Mouse (Mus musculus) hindbrain, embryonic 14.5 days (tissue): ENCODE measurements around the gene Mroh7. TPM values are rescaled to one million over a fixed set of nuclear protein-coding genes. Genes with fewer than 3 reads are reported as not detected.
"Not testable (repeated sequence)": the region's sequence is repeated elsewhere in the genome, so short reads cannot be mapped to it uniquely, and the experiment has no call there.

Experiments
- ATAC-seq: fragments of 200-750 bp; cut with Nextera tagmentation; 2 replicates; pipeline ENCODE4 v1.8.0; 2017; ENCODE audit warnings: moderate number of reproducible peaks, mild to moderate bottlenecking, moderate TSS enrichment, moderate library complexity; ENCODE audit not compliant: low FRiP score
- DNase-seq: peaks from one replicate; pipeline ENCODE4 v3.0.0-alpha.2; 2015; ENCODE audit warnings: low spot score
- H3K27ac ChIP-seq: fragments of 300-500 bp; sonication (generic); 2 replicates; pipeline ENCODE4 v1.5.1; 2014; ENCODE audit warnings: mild to moderate bottlenecking, moderate library complexity
- H3K27me3 ChIP-seq: fragments of 300-500 bp; sonication (generic); 2 replicates; pipeline ENCODE4 v1.6.1; 2014; ENCODE audit warnings: mild to moderate bottlenecking, low read length, mixed read lengths; ENCODE audit not compliant: control insufficient read depth, insufficient read depth
- H3K36me3 ChIP-seq: fragments of 300-500 bp; sonication (generic); replicated peaks from 2 replicates; pipeline ENCODE4 v1.6.1; 2014; ENCODE audit not compliant: control insufficient read depth, insufficient read depth
- H3K4me1 ChIP-seq: fragments of 300-500 bp; sonication (generic); replicated peaks from 2 replicates; pipeline ENCODE4 v1.6.1; 2014; ENCODE audit warnings: antibody characterized with exemption, low read length, mixed read lengths; ENCODE audit not compliant: control insufficient read depth, insufficient read depth
- H3K4me2 ChIP-seq: fragments of 300-500 bp; sonication (generic); replicated peaks from 2 replicates; pipeline ENCODE4 v1.6.1; 2014; ENCODE audit warnings: mild to moderate bottlenecking, moderate library complexity
- H3K4me3 ChIP-seq: fragments of 300-500 bp; sonication (generic); replicated peaks from 2 replicates; pipeline ENCODE4 v1.5.1; 2014; ENCODE audit warnings: mild to moderate bottlenecking, low read length
- H3K9ac ChIP-seq: fragments of 300-500 bp; sonication (generic); 2 replicates; pipeline ENCODE4 v1.6.1; 2014
- H3K9me3 ChIP-seq: fragments of 300-500 bp; sonication (generic); 2 replicates; pipeline ENCODE4 v1.6.1; 2016; ENCODE audit warnings: low read length; ENCODE audit not compliant: control insufficient read depth
- WGBS: fragments of 180-500 bp; shearing (Covaris S2); extraction: QIAGEN DNeasy Blood & Tissue Kit; methylation state at CpG from one replicate; pipeline ENCODE4 v1.1.7; 2014; 5-methylcytosine and 5-hydroxymethylcytosine counted together
- polyA plus RNA-seq: library from polyadenylated mRNA; unstranded; fragments of >200 nt; fragmentation: Nextera tagmentation; extraction: Ambion mirVana; gene quantifications from 2 replicates; pipeline ENCODE4 v1.2.1, GENCODE M21; 2014

Gene Mroh7
- 0.83 and 1.1 TPM in 2 replicates for polyA plus RNA-seq

GRCm38 (mm10) chr4:106730814-106731213, at the start of gene Mroh7:
Mroh7 (minus strand) TSS chr4:106730925.
- DNase-seq (no peak), ATAC-seq (no peak)
- Histone ChIP-seq H3K36me3 (no peaks in the 10 kb centered on the region), H3K27ac (no peak within 1 kb of the TSS), H3K9me3 (no peaks in the 10 kb centered on the region), H3K4me3 (no peak within 1 kb of the TSS), H3K9ac (no peak within 1 kb of the TSS), H3K27me3 (no peaks in the 10 kb centered on the region), H3K4me2 (no peak within 1 kb of the TSS), H3K4me1 (no peaks in the 10 kb centered on the region)
- 81% methylated on average over 7 of the region's 7 CpGs for WGBS

- peak; percentile 81 for ATAC-seq
Measured at GRCm38 (mm10) chr4:106780045-106780444, 49.3 kb upstream of the Mroh7 start.

GRCm38 (mm10) chr4:106778116-106778788, 47.5 kb upstream of the Mroh7 start:
- Histone ChIP-seq H3K9ac (no peak overlapping the region), H3K4me2 (no peak overlapping the region), H3K9me3 (no peaks in the 10 kb centered on the region), H3K27ac (peak overlapping the region; percentile 76), H3K4me3 (no peak overlapping the region), H3K4me1 (peaks cover 34% of the 10 kb centered on the region), H3K27me3 (no peaks in the 10 kb centered on the region), H3K36me3 (no peaks in the 10 kb centered on the region)
- peak; percentile 82 for DNase-seq
- ATAC-seq: peak; percentile 82
- 36% methylated on average over 5 of the region's 5 CpGs for WGBS

More at GRCm38 (mm10) chr4:106780045-106780444, 49.3 kb upstream of the Mroh7 start:
- no peak for DNase-seq
- no peaks in the 10 kb centered on the region for H3K9me3 ChIP-seq
- no peaks in the 10 kb centered on the region for H3K36me3 ChIP-seq
- WGBS: 8% methylated on average over 3 of the region's 3 CpGs
- H3K4me2 ChIP-seq: no peak overlapping the region
- H3K4me3 ChIP-seq: no peak overlapping the region
- H3K4me1 ChIP-seq: peaks cover 34% of the 10 kb centered on the region
- no peak overlapping the region for H3K27ac ChIP-seq
- H3K9ac ChIP-seq: no peak overlapping the region
- no peaks in the 10 kb centered on the region for H3K27me3 ChIP-seq

- WGBS: 9% methylated on average over 3 of the region's 3 CpGs
- peak overlapping the region; percentile 24; the same call in 1 of the 2 replicates for H3K9ac ChIP-seq
- H3K4me2 ChIP-seq: no peak overlapping the region
- peak; percentile 82 for DNase-seq
- peak overlapping the region; percentile 76 for H3K27ac ChIP-seq
- H3K4me1 ChIP-seq: peaks cover 34% of the 10 kb centered on the region
- peak; percentile 64 for ATAC-seq
- no peak overlapping the region for H3K4me3 ChIP-seq
- H3K27me3 ChIP-seq: no peaks in the 10 kb centered on the region
- H3K9me3 ChIP-seq: no peaks in the 10 kb centered on the region
- H3K36me3 ChIP-seq: no peaks in the 10 kb centered on the region
Measured at GRCm38 (mm10) chr4:106776998-106777397, 46.3 kb upstream of the Mroh7 start.

GRCm38 (mm10) chr4:106775767-106776166, 45.0 kb upstream of the Mroh7 start:
- ATAC-seq, H3K9me3 ChIP-seq, H3K27ac ChIP-seq, H3K27me3 ChIP-seq, DNase-seq, H3K36me3 ChIP-seq, H3K4me3 ChIP-seq, H3K4me2 ChIP-seq, H3K9ac ChIP-seq: not testable (repeated sequence)
- H3K4me1 ChIP-seq: peaks cover 32% of the 10 kb centered on the region
- 92% methylated on average over 6 of the region's 6 CpGs for WGBS

GRCm38 (mm10) chr4:106772558-106772957, 41.8 kb upstream of the Mroh7 start:
- no peaks in the 10 kb centered on the region for H3K36me3 ChIP-seq
- ATAC-seq (no peak), DNase-seq (no peak)
- H3K4me2 ChIP-seq: no peak overlapping the region
- H3K9me3 ChIP-seq: no peaks in the 10 kb centered on the region
- WGBS: 94% methylated on average over 1 of the region's 1 CpGs
- no peak overlapping the region for H3K9ac ChIP-seq
- no peaks in the 10 kb centered on the region for H3K27me3 ChIP-seq
- H3K4me1 ChIP-seq: peaks cover 12% of the 10 kb centered on the region
- no peak overlapping the region for H3K27ac ChIP-seq
- H3K4me3 ChIP-seq: no peak overlapping the region

GRCm38 (mm10) chr4:106769306-106769705, 38.6 kb upstream of the Mroh7 start:
- DNase-seq (no peak), ATAC-seq (no peak)
- H3K9ac ChIP-seq: no peak overlapping the region
- no peaks in the 10 kb centered on the region for H3K36me3 ChIP-seq
- no peak overlapping the region for H3K4me2 ChIP-seq
- no peaks in the 10 kb centered on the region for H3K27me3 ChIP-seq
- 82% methylated on average over 2 of the region's 2 CpGs for WGBS
- no peaks in the 10 kb centered on the region for H3K4me1 ChIP-seq
- no peak overlapping the region for H3K27ac ChIP-seq
- H3K4me3 ChIP-seq: no peak overlapping the region
- H3K9me3 ChIP-seq: no peaks in the 10 kb centered on the region

- Histone ChIP-seq H3K4me1 (no peaks in the 10 kb centered on the region), H3K9ac (no peak overlapping the region), H3K27ac (no peak overlapping the region), H3K4me2 (no peak overlapping the region), H3K9me3 (no peaks in the 10 kb centered on the region), H3K27me3 (no peaks in the 10 kb centered on the region), H3K36me3 (no peaks in the 10 kb centered on the region), H3K4me3 (no peak overlapping the region)
- DNase-seq: no peak
- WGBS: 53% methylated on average over 7 of the region's 7 CpGs
- ATAC-seq: no peak
Measured at GRCm38 (mm10) chr4:106764166-106764565, 33.4 kb upstream of the Mroh7 start.

- no peak for DNase-seq
- 91% methylated on average over 6 of the region's 6 CpGs for WGBS
- no peak overlapping the region for H3K27ac ChIP-seq
Measured at GRCm38 (mm10) chr4:106751726-106752125, 21.0 kb upstream of the Mroh7 start.

More at GRCm38 (mm10) chr4:106751726-106752125, 21.0 kb upstream of the Mroh7 start:
- Histone ChIP-seq H3K27me3 (no peaks in the 10 kb centered on the region), H3K4me2 (no peak overlapping the region), H3K4me3 (no peak overlapping the region), H3K9me3 (no peaks in the 10 kb centered on the region), H3K4me1 (peaks cover 19% of the 10 kb centered on the region), H3K9ac (no peak overlapping the region), H3K36me3 (no peaks in the 10 kb centered on the region)
- no peak for ATAC-seq
